In the genomic region with DNA sequence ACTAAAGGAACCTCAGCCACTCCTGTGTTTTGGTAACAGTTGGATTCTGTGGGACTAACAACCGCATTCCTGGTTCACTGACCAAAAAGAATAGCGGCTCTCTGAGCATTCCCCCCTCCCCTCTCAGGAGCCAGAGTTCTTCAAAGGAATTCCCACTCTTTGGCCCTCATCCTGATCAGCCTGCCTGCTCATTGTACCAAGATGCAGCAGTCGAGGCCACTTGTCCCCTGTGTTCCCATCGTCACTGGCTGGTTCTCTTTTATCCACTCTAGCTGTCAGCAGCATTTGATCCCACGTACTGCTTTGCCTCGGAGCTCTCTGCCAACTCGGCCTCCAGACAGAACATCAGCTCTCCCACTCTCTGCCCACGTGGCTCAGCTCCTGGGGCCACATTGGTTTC, we compare ENCODE assay signal across 13 mouse cellular contexts. TPM values are rescaled to one million over a fixed set of nuclear protein-coding genes. Genes with fewer than 3 reads are reported as not detected.
DNase-seq lines count a peak whose midpoint lies in the region; ATAC-seq and TF ChIP-seq lines count a peak whose summit lies in the region.
"Had no signal": no experiment of that assay in that cellular context is flagged by ENCODE, and none has a peak within 500 bp of the region (broad histone marks: within the 10 kb centered on the region; RNA-seq: fewer than 3 reads in every experiment).

No protein-coding gene starts in this region.

- no peak overlapping the region for H3K4me2 ChIP-seq in liver, embryonic 11.5 days
- H3K4me2 ChIP-seq in forebrain, embryonic 13.5 days, result peak overlapping the region; percentile 0; the same call in 1 of the 2 replicates
- no peak overlapping the region for H3K4me2 ChIP-seq in midbrain, embryonic 12.5 days (replicated peaks)

- DNase-seq in liver, adult 2 months (ENCODE audit: extremely low read depth, low read depth, low spot score), result peak; percentile 4
- DNase-seq in liver, embryonic 11.5 days (ENCODE audit: low spot score), result no peak
- peak; percentile 54 for DNase-seq in embryo, embryonic 10.5 days (ENCODE audit: low spot score)
- DNase-seq in thymus, postnatal 25 days, result no peak
- DNase-seq in urinary bladder, postnatal 14 days (ENCODE audit: low spot score), result no peak
- DNase-seq: heart, postnatal 4 days; kidney, postnatal 25 days; lung, postnatal 10 days had no signal

- no peak for TF ChIP-seq CTCF in liver, adult 2 months (IDR thresholded peaks at IDR 0.05; ENCODE audit: low read depth, low read length)

- no peak overlapping the region for H3K27ac ChIP-seq in liver, adult 2 months (replicated peaks; ENCODE audit: insufficient read depth, low read depth, low read length)
- no peak overlapping the region for H3K27ac ChIP-seq in liver, embryonic 11.5 days (ENCODE audit: low read depth, low read length)
- H3K27ac ChIP-seq in forebrain, embryonic 13.5 days, result no peak overlapping the region
- no peak overlapping the region for H3K27ac ChIP-seq in midbrain, embryonic 12.5 days (replicated peaks)

- WGBS in liver, adult 2 months, result 81% methylated on average over 8 of the region's 8 CpGs
- WGBS in liver, embryonic 11.5 days, result 59% methylated on average over 8 of the region's 8 CpGs
- WGBS in forebrain, embryonic 13.5 days, result 3% methylated on average over 8 of the region's 8 CpGs
- 17% methylated on average over 8 of the region's 8 CpGs for WGBS in midbrain, embryonic 12.5 days

- H3K79me2 ChIP-seq in liver, adult 2 months (ENCODE audit: control insufficient read depth, insufficient read depth, low read length), result peaks cover under 1% of the 10 kb centered on the region; the same call in 1 of the 2 replicates

- TF ChIP-seq POLR2A in liver, adult 2 months (IDR thresholded peaks at IDR 0.05; ENCODE audit: extremely low read depth, insufficient read depth, low read length), result no peak

- H3K9ac ChIP-seq in liver, adult 2 months (ENCODE audit: low read depth, low read length), result no peak overlapping the region
- no peak overlapping the region for H3K9ac ChIP-seq in liver, embryonic 11.5 days (ENCODE audit: low read depth, low read length)
- no peak overlapping the region for H3K9ac ChIP-seq in forebrain, embryonic 13.5 days
- no peak overlapping the region for H3K9ac ChIP-seq in midbrain, embryonic 12.5 days (replicated peaks)

- H3K9me3 ChIP-seq in liver, embryonic 11.5 days (ENCODE audit: control insufficient read depth, low read length), result no peaks in the 10 kb centered on the region
- no peaks in the 10 kb centered on the region for H3K9me3 ChIP-seq in forebrain, embryonic 13.5 days (replicated peaks)
- H3K9me3 ChIP-seq in midbrain, embryonic 12.5 days, result no peaks in the 10 kb centered on the region

- H3K27me3 ChIP-seq in liver, adult 2 months (ENCODE audit: control insufficient read depth, insufficient read depth, low read length), result no peaks in the 10 kb centered on the region
- no peaks in the 10 kb centered on the region for H3K27me3 ChIP-seq in liver, embryonic 11.5 days (replicated peaks; ENCODE audit: control insufficient read depth, insufficient read depth, low read length)
- H3K27me3 ChIP-seq in forebrain, embryonic 13.5 days, result no peaks in the 10 kb centered on the region
- H3K27me3 ChIP-seq in midbrain, embryonic 12.5 days, result no peaks in the 10 kb centered on the region

- no peak overlapping the region for H3K4me3 ChIP-seq in liver, adult 2 months (ENCODE audit: insufficient read depth, low read depth, low read length)
- no peak overlapping the region for H3K4me3 ChIP-seq in liver, embryonic 11.5 days (ENCODE audit: low read depth, low read length)
- H3K4me3 ChIP-seq in forebrain, embryonic 13.5 days, result no peak overlapping the region
- H3K4me3 ChIP-seq in midbrain, embryonic 12.5 days, result no peak overlapping the region
- H3K4me3 ChIP-seq: myocyte had no signal

- H3K4me1 ChIP-seq in liver, adult 2 months (ENCODE audit: control insufficient read depth, insufficient read depth, low read length), result peaks cover 44% of the 10 kb centered on the region
- H3K4me1 ChIP-seq in liver, embryonic 11.5 days (replicated peaks; ENCODE audit: control insufficient read depth, insufficient read depth, low read length), result no peaks in the 10 kb centered on the region
- peaks cover 11% of the 10 kb centered on the region for H3K4me1 ChIP-seq in forebrain, embryonic 13.5 days
- peaks cover 8% of the 10 kb centered on the region for H3K4me1 ChIP-seq in midbrain, embryonic 12.5 days

- ATAC-seq in liver, embryonic 11.5 days (replicated peaks; ENCODE audit: low FRiP score), result no peak
- ATAC-seq in forebrain, embryonic 13.5 days, result peak; percentile 45
- peak; percentile 41; the same call in 1 of the 2 replicates for ATAC-seq in midbrain, embryonic 12.5 days (ENCODE audit: low FRiP score, low read depth)

- H3K36me3 ChIP-seq in liver, adult 2 months (ENCODE audit: control insufficient read depth, insufficient read depth, low read length), result no peaks in the 10 kb centered on the region
- H3K36me3 ChIP-seq in liver, embryonic 11.5 days (ENCODE audit: control insufficient read depth, insufficient read depth, low read length), result no peaks in the 10 kb centered on the region
- H3K36me3 ChIP-seq in forebrain, embryonic 13.5 days (ENCODE audit: poor library complexity, severe bottlenecking), result no peaks in the 10 kb centered on the region
- H3K36me3 ChIP-seq in midbrain, embryonic 12.5 days, result no peaks in the 10 kb centered on the region

RNA-seq across cellular contexts. Expression of a gene that starts 41.3 kb away (rescaled TPM):
- total RNA-seq in liver, adult 2 months (2014; rRNA removed), result 0.18 and 0.27 TPM in 2 replicates
- 1.4 and 1.7 TPM in 2 replicates for polyA plus RNA-seq in liver, adult 2 months (2012; rRNA removed)
- 0.19 TPM in 1 of 2 replicates, not detected in the other for polyA plus RNA-seq in liver, embryonic 11.5 days (2014; fragmentation: Nextera tagmentation; extraction: Ambion mirVana)
- polyA plus RNA-seq in forebrain, embryonic 13.5 days (2015; fragmentation: Nextera tagmentation; extraction: Ambion mirVana), result not detected in 2 replicates
- not detected in 2 replicates for polyA plus RNA-seq in midbrain, embryonic 12.5 days (2016; fragmentation: Nextera tagmentation; extraction: Ambion mirVana)
- polyA plus RNA-seq: embryonic facial prominence, embryonic 11.5 days; limb, embryonic 11.5 days; myocyte had no signal

Comparison
In these comparisons a context has a peak if more than half of its experiments do, and no peak if none do; other contexts are left out.
1. DNase-seq: peak in liver, adult 2 months (single experiment) and embryo, embryonic 10.5 days (single experiment); none in liver, embryonic 11.5 days (single experiment), thymus, postnatal 25 days (single experiment) and urinary bladder, postnatal 14 days (single experiment).